Mouse (Mus musculus): Measurements from ENCODE around the gene Dapk2.

DNA sequence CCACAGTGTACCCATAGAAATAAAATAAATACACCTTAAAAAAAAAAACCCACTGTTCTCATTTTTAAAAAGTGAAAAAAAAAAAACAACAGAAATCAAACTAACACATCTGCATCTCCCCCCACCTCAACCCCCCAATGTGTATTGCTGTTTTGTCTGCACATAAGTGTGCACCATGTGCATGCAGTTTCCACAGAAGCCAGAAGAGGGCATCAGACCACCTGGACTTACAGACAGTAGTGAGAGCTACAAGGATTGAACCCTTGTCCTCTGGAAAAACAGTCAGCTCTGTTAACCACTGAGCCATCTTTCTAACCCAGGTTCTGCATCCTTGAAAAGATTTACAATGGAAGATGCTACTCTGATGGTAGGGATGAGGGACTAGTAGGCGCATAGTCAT lies 124.6 kb downstream of the Dapk2 start:
- TF ChIP-seq CTCF (IDR thresholded peaks at IDR 0.05; ENCODE audit: low read depth, low read length) (peak; percentile 33; the same call in 1 of the 2 replicates), TAL1 (conservative IDR thresholded peaks at IDR 0.05; ENCODE audit: low read depth, low read length) (no peak), GATA1 (IDR thresholded peaks at IDR 0.05; ENCODE audit: borderline replicate concordance, low read length) (no peak), GATA2 (IDR thresholded peaks at IDR 0.05; ENCODE audit: borderline replicate concordance, low read depth, low read length) (no peak), POLR2AphosphoS5 (IDR thresholded peaks at IDR 0.05; ENCODE audit: insufficient replicate concordance, low read depth, low read length) (no peak)

All from G1E (cell line).